Mouse (Mus musculus): ENCODE measurements at regions not wholly inside any gene's neighbourhood (a gene's known extent, or its start where the extent isn't known, plus 50 kb on each side); places are given as distances from the start of the nearest gene placed in this dataset.

- ChIA-PET CTCF (interaction anchor here (0.5 to 2.1 kb wide), 6 partner anchors 19 to 340 kb away, joined by 3 to 6 read pairs (median 4); no protein-coding TSS in a partner anchor), POLR2A (interaction anchor here in 1 of 4 experiments (0.6 to 1.6 kb wide), 3 partner anchors 14 to 171 kb away, joined by 3 to 4 read pairs (median 4); no protein-coding TSS in a partner anchor)
Measured at GRCm38 (mm10) chr5:148789823-148790222, 139.3 kb downstream of the Katnal1 start.

GRCm38 (mm10) chr5:148789147-148789566 is 140.0 kb downstream of the Katnal1 start:
- ChIA-PET CTCF (interaction anchor here in 2 of 4 experiments (0.9 to 2.1 kb wide), 4 partner anchors 19 to 339 kb away, joined by 3 to 6 read pairs (median 3); no protein-coding TSS in a partner anchor), POLR2A (interaction anchor here in 3 of 4 experiments (0.6 to 1.6 kb wide), 10 partner anchors 9 to 827 kb away, joined by 3 to 5 read pairs (median 4); no protein-coding TSS in a partner anchor)

GRCm38 (mm10) chr5:148788690-148789089 is 140.4 kb downstream of the Katnal1 start:
- POLR2A ChIA-PET: interaction anchor here in 3 of 4 experiments (0.6 to 1.6 kb wide), 9 partner anchors 9 to 828 kb away, joined by 3 to 5 read pairs (median 3); no protein-coding TSS in a partner anchor
- CTCF ChIA-PET: interaction anchor here in 2 of 4 experiments (0.9 to 2.1 kb wide), 5 partner anchors 20 to 339 kb away, joined by 3 to 6 read pairs (median 3); no protein-coding TSS in a partner anchor

- CTCF ChIA-PET: interaction anchor here in 2 of 4 experiments (0.6 to 0.9 kb wide), 3 partner anchors 25 to 46 kb away, joined by 3 to 5 read pairs (median 5); no protein-coding TSS in a partner anchor
Measured at GRCm38 (mm10) chr5:148787270-148787669, 141.8 kb downstream of the Katnal1 start.

GRCm38 (mm10) chr5:148781076-148781475 is 148.0 kb downstream of the Katnal1 start:
- ChIA-PET CTCF (interaction anchor here (0.6 to 1.9 kb wide), 8 partner anchors 10 to 337 kb away, joined by 3 to 6 read pairs (median 4); no protein-coding TSS in a partner anchor), POLR2A (interaction anchor here (0.6 to 2.1 kb wide), 7 partner anchors 10 to 989 kb away, joined by 3 to 7 read pairs (median 3); no protein-coding TSS in a partner anchor)

More at GRCm38 (mm10) chr5:148787270-148787669, 141.8 kb downstream of the Katnal1 start:
- POLR2A ChIA-PET: interaction anchor here in 1 of 4 experiments (1.1 kb wide), 1 partner anchor 39 kb away, joined by 4 read pairs; no protein-coding TSS in a partner anchor

- CTCF ChIA-PET: interaction anchor here in 2 of 4 experiments (0.5 to 0.6 kb wide), 2 partner anchors 18 to 175 kb away, joined by 4 read pairs; no protein-coding TSS in a partner anchor
- POLR2A ChIA-PET: no interaction called here
Measured at GRCm38 (mm10) chr5:148776796-148777659, 152.1 kb downstream of the Katnal1 start.

- ChIA-PET POLR2A (interaction anchor here in 1 of 4 experiments (0.9 to 1.4 kb wide), 3 partner anchors 14 to 127 kb away, joined by 3 to 4 read pairs (median 4); no protein-coding TSS in a partner anchor), CTCF (interaction anchor here in 1 of 4 experiments (0.6 kb wide), 1 partner anchor 404 kb away, joined by 3 read pairs; no protein-coding TSS in a partner anchor)
Measured at GRCm38 (mm10) chr5:148775232-148775631, 153.9 kb downstream of the Katnal1 start.

GRCm38 (mm10) chr5:148774446-148774845 is 154.7 kb downstream of the Katnal1 start:
- CTCF ChIA-PET: interaction anchor here in 1 of 4 experiments (0.6 kb wide), 1 partner anchor 327 kb away, joined by 4 read pairs; no protein-coding TSS in a partner anchor
- POLR2A ChIA-PET: interaction anchor here in 1 of 4 experiments (0.6 kb wide), 1 partner anchor 238 kb away, joined by 3 read pairs; no protein-coding TSS in a partner anchor

- ChIA-PET POLR2A (no interaction called here), CTCF (interaction anchor here in 1 of 4 experiments (1.3 kb wide), 1 partner anchor 25 kb away, joined by 3 read pairs; no protein-coding TSS in a partner anchor)
Measured at GRCm38 (mm10) chr5:148769452-148769851, 159.7 kb downstream of the Katnal1 start.

GRCm38 (mm10) chr5:148768346-148768745 is 160.8 kb downstream of the Katnal1 start:
- ChIA-PET CTCF (interaction anchor here in 2 of 4 experiments (0.6 to 1.5 kb wide), 3 partner anchors 22 to 124 kb away, joined by 3 read pairs; no protein-coding TSS in a partner anchor), POLR2A (no interaction called here)

GRCm38 (mm10) chr5:148765993-148766392 is 163.1 kb downstream of the Katnal1 start:
- POLR2A ChIA-PET: no interaction called here
- CTCF ChIA-PET: no interaction called here

GRCm38 (mm10) chr5:148760108-148760507 is 169.0 kb downstream of the Katnal1 start:
- POLR2A ChIA-PET: interaction anchor here in 2 of 4 experiments (0.6 to 1.1 kb wide), 5 partner anchors 10 to 176 kb away, joined by 3 to 5 read pairs (median 3); no protein-coding TSS in a partner anchor

GRCm38 (mm10) chr5:148758786-148759185 is 170.3 kb downstream of the Katnal1 start:
- ChIA-PET CTCF (interaction anchor here in 1 of 4 experiments (0.6 to 3.5 kb wide), 2 partner anchors 33 to 189 kb away, joined by 3 to 14 read pairs; no protein-coding TSS in a partner anchor), POLR2A (no interaction called here)

More at GRCm38 (mm10) chr5:148760108-148760507, 169.0 kb downstream of the Katnal1 start:
- CTCF ChIA-PET: interaction anchor here in 3 of 4 experiments (0.6 to 3.9 kb wide), 9 partner anchors 8 to 865 kb away, joined by 3 to 17 read pairs (median 3); partner anchors contain the start of gene Slc46a3 (in 1 of the 3)

- CTCF ChIA-PET: interaction anchor here in 3 of 4 experiments (0.6 to 3.5 kb wide), 9 partner anchors 10 to 800 kb away, joined by 3 to 14 read pairs (median 3); partner anchors contain the start of gene Mtus2 (in 1 of the 3)
- POLR2A ChIA-PET: interaction anchor here (0.5 to 1.8 kb wide), 7 partner anchors 8 to 394 kb away, joined by 3 to 6 read pairs (median 3); partner anchors contain the start of gene Slc7a1 (in 1 of the 4)
Measured at GRCm38 (mm10) chr5:148757715-148758114, 171.4 kb downstream of the Katnal1 start.

GRCm38 (mm10) chr5:148757236-148757635 is 171.9 kb downstream of the Katnal1 start:
- POLR2A ChIA-PET: interaction anchor here (0.5 to 1.8 kb wide), 7 partner anchors 8 to 393 kb away, joined by 3 to 6 read pairs (median 3); partner anchors contain the start of gene Slc7a1 (in 1 of the 4)
- CTCF ChIA-PET: interaction anchor here (0.5 to 3.5 kb wide), 9 partner anchors 9 to 199 kb away, joined by 3 to 14 read pairs (median 3); no protein-coding TSS in a partner anchor

GRCm38 (mm10) chr5:148756246-148756930 is 172.7 kb downstream of the Katnal1 start:
- POLR2A ChIA-PET: interaction anchor here in 2 of 4 experiments (1.1 to 1.8 kb wide), 4 partner anchors 10 to 357 kb away, joined by 3 to 6 read pairs (median 5); partner anchors contain the start of gene Slc7a1 (in 1 of the 2)
- CTCF ChIA-PET: interaction anchor here in 2 of 4 experiments (0.5 to 3.5 kb wide), 4 partner anchors 24 to 1399 kb away, joined by 3 to 14 read pairs (median 4); no protein-coding TSS in a partner anchor

- CTCF ChIA-PET: interaction anchor here in 2 of 4 experiments (0.5 to 4.1 kb wide), 2 partner anchors 37 to 1398 kb away, joined by 3 to 38 read pairs; no protein-coding TSS in a partner anchor
Measured at GRCm38 (mm10) chr5:148755807-148756206, 173.3 kb downstream of the Katnal1 start.

More at GRCm38 (mm10) chr5:148755807-148756206, 173.3 kb downstream of the Katnal1 start:
- POLR2A ChIA-PET: no interaction called here

All from embryonic stem cell, embryonic (primary cell).